Mouse (Mus musculus): ENCODE results near the gene Cacna1f.

GRCm38 (mm10) chrX:7665739-7666502 lies 59.0 kb downstream of the Cacna1f start:
- TF ChIP-seq POLR2A (IDR thresholded peaks at IDR 0.05; ENCODE audit: borderline replicate concordance, insufficient read depth, low read length), result no peak
- TF ChIP-seq CTCF (IDR thresholded peaks at IDR 0.05; ENCODE audit: borderline replicate concordance, insufficient read depth, low read depth, low read length), result no peak

Data from cerebellum, adult 2 months (tissue).